Mouse (Mus musculus) WW6 (cell line): ENCODE data around the gene Usp13.

Experiments
- DNase-seq: peaks from one replicate; pipeline ENCODE4 v3.0.0-alpha.2; 2013; ENCODE audit warnings: low read depth, low spot score

Gene Usp13

GRCm38 (mm10) chr3:32817357-32818326 is at the start of gene Usp13:
Gene Usp13, plus strand, starts transcription at chr3:32817546.
- DNase-seq: peak; percentile 47

- DNase-seq: no peak
These were observed 46.6 kb upstream of the Usp13 start for GRCm38 (mm10) chr3:32770781-32771180.

GRCm38 (mm10) chr3:32817001-32817356 is 367 bp upstream of the Usp13 start:
- DNase-seq: no peak

- no peak for DNase-seq
These were observed 1.1 kb downstream of the Usp13 start for GRCm38 (mm10) chr3:32818327-32818900.

GRCm38 (mm10) chr3:32822620-32823019 is 5.3 kb downstream of the Usp13 start:
- peak; percentile 36 for DNase-seq

- DNase-seq: no peak
These were observed 7.6 kb downstream of the Usp13 start for GRCm38 (mm10) chr3:32824923-32825322.

GRCm38 (mm10) chr3:32825964-32826479 is 8.7 kb downstream of the Usp13 start:
- DNase-seq: no peak

GRCm38 (mm10) chr3:32826701-32827100 is 9.4 kb downstream of the Usp13 start:
- no peak for DNase-seq

GRCm38 (mm10) chr3:32833871-32834270 is 16.5 kb downstream of the Usp13 start:
- DNase-seq: peak; percentile 20

- no peak for DNase-seq
These were observed 20.5 kb downstream of the Usp13 start for GRCm38 (mm10) chr3:32837847-32838246.

GRCm38 (mm10) chr3:32856362-32857107 is 39.2 kb downstream of the Usp13 start:
- no peak for DNase-seq

GRCm38 (mm10) chr3:32871081-32871480 is 53.7 kb downstream of the Usp13 start:
- no peak for DNase-seq

GRCm38 (mm10) chr3:32886386-32886785 is 69.0 kb downstream of the Usp13 start:
- no peak for DNase-seq

GRCm38 (mm10) chr3:32888886-32889285 is 71.5 kb downstream of the Usp13 start:
- DNase-seq: no peak

GRCm38 (mm10) chr3:32890174-32890573 is 72.8 kb downstream of the Usp13 start:
- no peak for DNase-seq

GRCm38 (mm10) chr3:32903462-32903861 is 86.1 kb downstream of the Usp13 start:
- no peak for DNase-seq

GRCm38 (mm10) chr3:32904599-32904998 is 87.3 kb downstream of the Usp13 start:
- no peak for DNase-seq

GRCm38 (mm10) chr3:32905850-32906779 is 88.8 kb downstream of the Usp13 start:
- DNase-seq: no peak

- no peak for DNase-seq
These were observed 91.1 kb downstream of the Usp13 start for GRCm38 (mm10) chr3:32908400-32908799.

- DNase-seq: no peak
These were observed 92.8 kb downstream of the Usp13 start for GRCm38 (mm10) chr3:32910071-32910551.

GRCm38 (mm10) chr3:32924168-32924567 is 106.8 kb downstream of the Usp13 start:
- DNase-seq: no peak
